ENCODE assay signal across 9 mouse cellular contexts in the genomic region with DNA sequence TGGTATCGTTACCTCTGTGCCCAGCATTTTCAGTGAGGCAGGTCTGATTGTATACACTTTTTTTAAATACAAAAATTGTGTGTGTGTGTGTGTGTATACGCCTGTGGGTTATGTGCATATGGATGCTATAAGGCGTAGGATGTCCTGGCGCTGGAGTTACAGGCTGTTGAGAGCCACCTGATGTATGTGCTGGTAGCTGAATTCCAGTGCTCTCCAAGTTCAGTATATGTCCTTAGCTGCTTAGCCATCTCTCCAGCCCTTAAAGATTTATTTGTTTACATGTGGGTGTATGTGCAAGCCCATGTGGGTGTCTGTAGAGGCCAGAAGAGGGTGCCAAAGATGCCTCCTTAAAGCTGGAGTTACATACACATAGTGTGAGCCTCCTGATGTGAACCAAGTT. TPM values are rescaled to one million over a fixed set of nuclear protein-coding genes. Genes with fewer than 3 reads are reported as not detected.
DNase-seq lines count a peak whose midpoint lies in the region; ATAC-seq and TF ChIP-seq lines count a peak whose summit lies in the region.
"Had no signal": no experiment of that assay in that cellular context is flagged by ENCODE, and none has a peak within 500 bp of the region (broad histone marks: within the 10 kb centered on the region; RNA-seq: fewer than 3 reads in every experiment).

No protein-coding gene starts in this region.

- peak overlapping the region; percentile 68 for H3K4me2 ChIP-seq in heart, embryonic 16.5 days (ENCODE audit: low read depth, low read length)
- H3K4me2 ChIP-seq in midbrain, embryonic 12.5 days (replicated peaks) = peak overlapping the region; percentile 85

- peaks cover 5% of the 10 kb centered on the region; the same call in 1 of the 2 replicates for H3K27me3 ChIP-seq in heart, embryonic 16.5 days (ENCODE audit: control insufficient read depth, insufficient read depth, low read length)
- H3K27me3 ChIP-seq in hindbrain, embryonic 10.5 days (ENCODE audit: insufficient read depth, poor library complexity, severe bottlenecking) = peaks cover 27% of the 10 kb centered on the region
- peaks cover 12% of the 10 kb centered on the region for H3K27me3 ChIP-seq in midbrain, embryonic 12.5 days
- H3K27me3 ChIP-seq in kidney, adult 2 months (replicated peaks; ENCODE audit: control insufficient read depth, insufficient read depth, low read length) = no peaks in the 10 kb centered on the region

- peak overlapping the region; percentile 68 for H3K4me3 ChIP-seq in heart, embryonic 16.5 days (ENCODE audit: low read length)
- H3K4me3 ChIP-seq in hindbrain, embryonic 10.5 days = peak overlapping the region; percentile 88
- peak overlapping the region; percentile 78 for H3K4me3 ChIP-seq in midbrain, embryonic 12.5 days
- no peak overlapping the region for H3K4me3 ChIP-seq in kidney, adult 2 months (ENCODE audit: insufficient read depth, low read depth, low read length)

- no peak overlapping the region for H3K27ac ChIP-seq in heart, embryonic 16.5 days (ENCODE audit: low read length)
- no peak overlapping the region; the same call in 1 of the 2 replicates for H3K27ac ChIP-seq in hindbrain, embryonic 10.5 days
- H3K27ac ChIP-seq in midbrain, embryonic 12.5 days (replicated peaks) = no peak overlapping the region
- no peak overlapping the region for H3K27ac ChIP-seq in kidney, adult 2 months (ENCODE audit: insufficient read depth, low read depth, low read length)

- no peaks in the 10 kb centered on the region for H3K9me3 ChIP-seq in heart, embryonic 16.5 days (replicated peaks; ENCODE audit: control insufficient read depth, low read length)
- no peaks in the 10 kb centered on the region for H3K9me3 ChIP-seq in hindbrain, embryonic 10.5 days
- H3K9me3 ChIP-seq in midbrain, embryonic 12.5 days = no peaks in the 10 kb centered on the region

- TF ChIP-seq CTCF in kidney, adult 2 months (conservative IDR thresholded peaks at IDR 0.05; ENCODE audit: insufficient read depth, insufficient read length, low read depth, low read length) = no peak

- peak overlapping the region; percentile 24 for H3K9ac ChIP-seq in heart, embryonic 16.5 days (ENCODE audit: low read length)
- H3K9ac ChIP-seq in midbrain, embryonic 12.5 days (replicated peaks) = no peak overlapping the region

- WGBS in heart, embryonic 16.5 days = 57% methylated on average over 4 of the region's 4 CpGs
- WGBS in hindbrain, embryonic 10.5 days = 62% methylated on average over 4 of the region's 4 CpGs
- 63% methylated on average over 4 of the region's 4 CpGs for WGBS in midbrain, embryonic 12.5 days
- WGBS in kidney, adult 2 months = 61% methylated on average over 4 of the region's 4 CpGs

- no peak for TF ChIP-seq POLR2A in kidney, adult 2 months (IDR thresholded peaks at IDR 0.05; ENCODE audit: low read depth, low read length)

- DNase-seq in heart, adult 8-10 months (ENCODE audit: low spot score) = no peak
- DNase-seq in MEL-GATA-1-ER (ENCODE audit: extremely low read depth, low read depth) = peak; percentile 46
- no peak for DNase-seq in hindbrain, embryonic 10.5 days (ENCODE audit: low spot score)
- DNase-seq in right cerebral cortex, postnatal 14 days = no peak
- DNase-seq in kidney, adult 2 months = no peak
- DNase-seq in cerebellum, adult 8-10 months = no peak

- H3K36me3 ChIP-seq in heart, embryonic 16.5 days (ENCODE audit: control insufficient read depth, insufficient read depth) = no peaks in the 10 kb centered on the region
- H3K36me3 ChIP-seq in hindbrain, embryonic 10.5 days = peaks cover 4% of the 10 kb centered on the region; the same call in 1 of the 2 replicates
- no peaks in the 10 kb centered on the region for H3K36me3 ChIP-seq in midbrain, embryonic 12.5 days
- H3K36me3 ChIP-seq in kidney, adult 2 months (ENCODE audit: control insufficient read depth, insufficient read depth, low read length) = no peaks in the 10 kb centered on the region

- ATAC-seq in heart, embryonic 16.5 days (replicated peaks; ENCODE audit: extremely low read depth, insufficient read depth, low FRiP score) = no peak
- no peak for ATAC-seq in midbrain, embryonic 12.5 days (ENCODE audit: low FRiP score, low read depth)

- peaks cover 4% of the 10 kb centered on the region for H3K4me1 ChIP-seq in heart, embryonic 16.5 days (ENCODE audit: control insufficient read depth, insufficient read depth, low read length)
- peaks cover 41% of the 10 kb centered on the region for H3K4me1 ChIP-seq in hindbrain, embryonic 10.5 days (replicated peaks)
- peaks cover 16% of the 10 kb centered on the region for H3K4me1 ChIP-seq in midbrain, embryonic 12.5 days
- peaks cover 7% of the 10 kb centered on the region; the same call in 1 of the 2 replicates for H3K4me1 ChIP-seq in kidney, adult 2 months (ENCODE audit: control insufficient read depth, insufficient read depth, low read length)

RNA-seq across cellular contexts. Expression of gene Hint2, which starts 0.9 kb away (rescaled TPM):
- polyA plus RNA-seq in heart, embryonic 16.5 days (2015; fragmentation: Nextera tagmentation; extraction: Ambion mirVana) = 172 and 185 TPM in 2 replicates
- 100 to 1,000 TPM; 162 to 188 (median 167) TPM for total RNA-seq in heart, adult 8-10 months (2022)
- 76.4 and 82.0 TPM in 2 replicates for polyA plus RNA-seq in hindbrain, embryonic 10.5 days (2016; fragmentation: Nextera tagmentation; extraction: Ambion mirVana)
- 70.6 and 71.8 TPM in 2 replicates for polyA plus RNA-seq in midbrain, embryonic 12.5 days (2016; fragmentation: Nextera tagmentation; extraction: Ambion mirVana)
- polyA plus RNA-seq in kidney, adult 2 months (2012; rRNA removed) = 374 and 465 TPM in 2 replicates

RNA-seq across cellular contexts. Expression of gene Spag8, which starts 3.8 kb away (rescaled TPM):
- 1.2 and 1.3 TPM in 2 replicates for polyA plus RNA-seq in heart, embryonic 16.5 days (2015; fragmentation: Nextera tagmentation; extraction: Ambion mirVana)
- under 1 TPM in 1 of 4 experiments, not detected in 3; 0.53 TPM for total RNA-seq in heart, adult 8-10 months (2022)
- polyA plus RNA-seq in hindbrain, embryonic 10.5 days (2016; fragmentation: Nextera tagmentation; extraction: Ambion mirVana) = 5.2 and 10.0 TPM in 2 replicates
- 3.9 TPM in 2 replicates for polyA plus RNA-seq in midbrain, embryonic 12.5 days (2016; fragmentation: Nextera tagmentation; extraction: Ambion mirVana)
- 2.2 and 2.4 TPM in 2 replicates for polyA plus RNA-seq in kidney, adult 2 months (2012; rRNA removed)

RNA-seq across cellular contexts. Expression of gene Tmem8b, which starts 11.6 kb away (rescaled TPM):
- 3.6 and 3.9 TPM in 2 replicates for polyA plus RNA-seq in heart, embryonic 16.5 days (2015; fragmentation: Nextera tagmentation; extraction: Ambion mirVana)
- 10 to 100 TPM; 20.3 to 24.0 (median 21.7) TPM for total RNA-seq in heart, adult 8-10 months (2022)
- polyA plus RNA-seq in hindbrain, embryonic 10.5 days (2016; fragmentation: Nextera tagmentation; extraction: Ambion mirVana) = 5.2 and 9.4 TPM in 2 replicates
- polyA plus RNA-seq in midbrain, embryonic 12.5 days (2016; fragmentation: Nextera tagmentation; extraction: Ambion mirVana) = 11.9 and 14.7 TPM in 2 replicates
- polyA plus RNA-seq in kidney, adult 2 months (2012; rRNA removed) = 8.3 and 8.6 TPM in 2 replicates

RNA-seq across cellular contexts. Expression of gene Fam221b, which starts 11.8 kb away (rescaled TPM):
- 1.6 and 2.9 TPM in 2 replicates for polyA plus RNA-seq in heart, embryonic 16.5 days (2015; fragmentation: Nextera tagmentation; extraction: Ambion mirVana)
- under 1 TPM; 0.14 to 0.38 (median 0.28) TPM for total RNA-seq in heart, adult 8-10 months (2022)
- polyA plus RNA-seq in hindbrain, embryonic 10.5 days (2016; fragmentation: Nextera tagmentation; extraction: Ambion mirVana) = 1.8 and 2.4 TPM in 2 replicates
- 2.8 and 2.9 TPM in 2 replicates for polyA plus RNA-seq in midbrain, embryonic 12.5 days (2016; fragmentation: Nextera tagmentation; extraction: Ambion mirVana)
- polyA plus RNA-seq in kidney, adult 2 months (2012; rRNA removed) = 0.09 and 0.12 TPM in 2 replicates
- total RNA-seq: liver, adult 2 months had no signal
- polyA plus RNA-seq: liver, adult 2 months had no signal

RNA-seq across cellular contexts. Expression of gene Npr2, which starts 25.4 kb away (rescaled TPM):
- 9.1 and 9.7 TPM in 2 replicates for polyA plus RNA-seq in heart, embryonic 16.5 days (2015; fragmentation: Nextera tagmentation; extraction: Ambion mirVana)
- total RNA-seq in heart, adult 8-10 months (2022) = 10 to 100 TPM; 41.4 to 57.5 (median 44.0) TPM
- 22.4 and 26.5 TPM in 2 replicates for polyA plus RNA-seq in hindbrain, embryonic 10.5 days (2016; fragmentation: Nextera tagmentation; extraction: Ambion mirVana)
- 24.9 TPM in 2 replicates for polyA plus RNA-seq in midbrain, embryonic 12.5 days (2016; fragmentation: Nextera tagmentation; extraction: Ambion mirVana)
- 38.0 and 41.5 TPM in 2 replicates for polyA plus RNA-seq in kidney, adult 2 months (2012; rRNA removed)
